Mouse (Mus musculus) stomach, embryonic 14.5 days (tissue): Measurements from ENCODE around the gene Ddr2. TPM values are rescaled to one million over a fixed set of nuclear protein-coding genes. Genes with fewer than 3 reads are reported as not detected.

Experiments
- ATAC-seq: fragments of 200-750 bp; cut with Nextera tagmentation; 2 replicates; pipeline ENCODE4 v1.8.0; 2017; ENCODE audit warnings: low read depth, moderate TSS enrichment; ENCODE audit not compliant: insufficient number of reproducible peaks, insufficient read depth, low FRiP score
- H3K27ac ChIP-seq: fragments of 300-500 bp; sonication (generic); 2 replicates; pipeline ENCODE4 v1.5.1; 2014; ENCODE audit warnings: mild to moderate bottlenecking, low read length, moderate library complexity, mixed read lengths
- H3K27me3 ChIP-seq: fragments of 300-500 bp; sonication (generic); 2 replicates; pipeline ENCODE4 v1.6.1; 2014; ENCODE audit warnings: low read length, control low read depth, mixed read lengths; ENCODE audit not compliant: control insufficient read depth, insufficient read depth
- H3K36me3 ChIP-seq: fragments of 300-500 bp; sonication (generic); 2 replicates; pipeline ENCODE4 v1.6.1; 2014; ENCODE audit warnings: mild to moderate bottlenecking, control low read depth, low read length, moderate library complexity, mixed read lengths; ENCODE audit not compliant: control insufficient read depth, insufficient read depth
- H3K4me1 ChIP-seq: fragments of 300-500 bp; sonication (generic); 2 replicates; pipeline ENCODE4 v1.6.1; 2014; ENCODE audit warnings: low read length, control low read depth, mixed read lengths; ENCODE audit not compliant: control insufficient read depth, insufficient read depth
- H3K4me2 ChIP-seq: fragments of 300-500 bp; sonication (generic); replicated peaks from 2 replicates; pipeline ENCODE4 v1.6.1; 2014; ENCODE audit warnings: low read depth, low read length, control low read depth
- H3K4me3 ChIP-seq: fragments of 300-500 bp; sonication (generic); 2 replicates; pipeline ENCODE4 v1.5.1; 2014; ENCODE audit warnings: low read depth, low read length, control low read depth
- H3K9ac ChIP-seq: fragments of 300-500 bp; sonication (generic); replicated peaks from 2 replicates; pipeline ENCODE4 v1.6.1; 2014; ENCODE audit warnings: low read depth, mild to moderate bottlenecking, control low read depth, low read length, moderate library complexity, mixed read lengths
- H3K9me3 ChIP-seq: fragments of 300-500 bp; sonication (generic); 2 replicates; pipeline ENCODE4 v1.6.1; 2016; ENCODE audit warnings: low read depth, low read length, control low read depth; ENCODE audit not compliant: control insufficient read depth
- WGBS: fragments of 180-500 bp; shearing (Covaris S2); extraction: QIAGEN DNeasy Blood & Tissue Kit; methylation state at CpG from one replicate; pipeline ENCODE4 v1.1.7; 2014; 5-methylcytosine and 5-hydroxymethylcytosine counted together
- polyA plus RNA-seq: library from polyadenylated mRNA; unstranded; fragments of >200 nt; fragmentation: Nextera tagmentation; extraction: Ambion mirVana; gene quantifications from 2 replicates; pipeline ENCODE4 v1.2.1, GENCODE M21; 2014

The Ddr2 gene
- polyA plus RNA-seq, 1 experiment from 2014 or later = 60.4 TPM

GRCm38 (mm10) chr1:170059347-170059746 lies 51.2 kb downstream of the Ddr2 start:
- Histone ChIP-seq H3K4me2 (no peak overlapping the region), H3K4me1 (peaks cover 26% of the 10 kb centered on the region; the same call in 1 of the 2 replicates), H3K27me3 (no peaks in the 10 kb centered on the region), H3K9ac (no peak overlapping the region), H3K36me3 (no peaks in the 10 kb centered on the region), H3K27ac (no peak overlapping the region), H3K4me3 (no peak overlapping the region), H3K9me3 (no peaks in the 10 kb centered on the region)
- no peak for ATAC-seq
- 94% methylated on average over 9 of the region's 9 CpGs for WGBS

- no peak overlapping the region for H3K27ac ChIP-seq
- 74% methylated on average over 11 of the region's 11 CpGs for WGBS
- H3K9me3 ChIP-seq = no peaks in the 10 kb centered on the region
- ATAC-seq = no peak
- no peaks in the 10 kb centered on the region for H3K27me3 ChIP-seq
- no peak overlapping the region for H3K4me2 ChIP-seq
- H3K4me1 ChIP-seq = peaks cover 17% of the 10 kb centered on the region; the same call in 1 of the 2 replicates
- no peak overlapping the region for H3K4me3 ChIP-seq
- H3K9ac ChIP-seq = no peak overlapping the region
- H3K36me3 ChIP-seq = no peaks in the 10 kb centered on the region
Measured at GRCm38 (mm10) chr1:170058051-170058450, 52.5 kb downstream of the Ddr2 start.

DNA sequence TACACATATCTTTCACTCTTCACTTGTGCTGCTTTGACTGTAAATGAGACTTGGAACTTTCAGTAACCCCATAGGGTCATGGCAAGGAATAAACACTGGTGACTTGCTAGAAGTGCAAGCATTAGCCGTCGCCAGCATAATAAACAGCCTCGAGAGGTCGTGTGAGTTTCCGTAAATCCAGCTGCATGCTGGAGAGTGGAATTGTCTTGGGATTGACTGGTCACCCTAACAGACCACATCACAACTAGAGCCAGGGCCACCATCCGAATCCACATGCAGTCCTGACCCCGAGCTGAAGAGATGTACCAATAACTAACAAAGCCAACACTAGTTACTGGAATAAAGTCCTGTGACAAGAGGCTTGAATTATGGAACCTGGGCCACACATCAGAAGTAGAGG lies 53.0 kb downstream of the Ddr2 start:
- Histone ChIP-seq H3K27me3 (no peaks in the 10 kb centered on the region), H3K4me3 (no peak overlapping the region), H3K9me3 (no peaks in the 10 kb centered on the region), H3K4me2 (no peak overlapping the region), H3K36me3 (no peaks in the 10 kb centered on the region), H3K27ac (no peak overlapping the region), H3K4me1 (peaks cover 17% of the 10 kb centered on the region; the same call in 1 of the 2 replicates), H3K9ac (no peak overlapping the region)
- no peak for ATAC-seq
- 50% methylated on average over 7 of the region's 7 CpGs for WGBS

- WGBS = 80% methylated on average over 3 of the region's 3 CpGs
- no peak for ATAC-seq
- no peaks in the 10 kb centered on the region for H3K9me3 ChIP-seq
Measured at GRCm38 (mm10) chr1:170056921-170057320, 53.6 kb downstream of the Ddr2 start.

GRCm38 (mm10) chr1:170056214-170056613 lies 54.3 kb downstream of the Ddr2 start:
- peaks cover 17% of the 10 kb centered on the region for H3K4me1 ChIP-seq
- H3K27me3 ChIP-seq = no peaks in the 10 kb centered on the region
- ATAC-seq = no peak
- no peaks in the 10 kb centered on the region for H3K36me3 ChIP-seq
- 57% methylated on average over 6 of the region's 6 CpGs for WGBS
- H3K27ac ChIP-seq = no peak overlapping the region
- no peaks in the 10 kb centered on the region for H3K9me3 ChIP-seq
- H3K4me2 ChIP-seq = no peak overlapping the region
- H3K9ac ChIP-seq = no peak overlapping the region
- H3K4me3 ChIP-seq = no peak overlapping the region

More at GRCm38 (mm10) chr1:170056921-170057320, 53.6 kb downstream of the Ddr2 start:
- Histone ChIP-seq H3K4me3 (no peak overlapping the region), H3K27me3 (no peaks in the 10 kb centered on the region), H3K36me3 (no peaks in the 10 kb centered on the region), H3K9ac (no peak overlapping the region), H3K4me1 (peaks cover 17% of the 10 kb centered on the region), H3K27ac (no peak overlapping the region), H3K4me2 (no peak overlapping the region)

- Histone ChIP-seq H3K4me1 (peaks cover 12% of the 10 kb centered on the region), H3K9ac (no peak overlapping the region), H3K27ac (no peak overlapping the region), H3K4me2 (no peak overlapping the region), H3K36me3 (no peaks in the 10 kb centered on the region), H3K4me3 (no peak overlapping the region), H3K27me3 (no peaks in the 10 kb centered on the region), H3K9me3 (no peaks in the 10 kb centered on the region)
- no peak for ATAC-seq
- WGBS = 77% methylated on average over 1 of the region's 1 CpGs
Measured at GRCm38 (mm10) chr1:170052469-170053065, 58.0 kb downstream of the Ddr2 start.

DNA sequence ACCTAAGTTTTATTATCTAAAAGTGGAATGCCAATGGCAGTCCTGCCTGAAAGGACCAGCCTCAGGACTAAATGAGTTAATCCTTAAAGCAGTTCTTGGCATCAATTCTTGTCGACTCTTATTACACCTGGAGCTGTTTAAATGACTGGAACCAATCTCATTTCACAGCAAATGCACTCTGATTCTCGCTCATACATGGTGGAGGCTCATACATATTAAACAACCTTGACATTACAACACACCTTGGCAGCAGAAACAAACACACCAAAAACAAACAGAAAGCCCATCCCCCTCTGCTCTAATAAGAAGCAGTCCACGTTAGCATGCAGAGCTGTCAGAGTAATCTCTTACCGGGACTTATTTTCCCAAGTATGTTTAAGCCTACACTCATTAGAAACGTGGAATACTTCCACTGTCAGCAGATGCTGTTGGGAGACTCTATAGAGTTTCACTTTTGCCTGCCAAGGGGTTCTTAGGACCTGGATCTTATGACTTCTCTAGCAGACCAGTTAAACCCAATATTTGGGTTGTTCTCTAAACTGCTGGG lies 58.9 kb downstream of the Ddr2 start:
- Histone ChIP-seq H3K27me3 (no peaks in the 10 kb centered on the region), H3K9ac (no peak overlapping the region), H3K27ac (no peak overlapping the region), H3K4me1 (peaks cover 10% of the 10 kb centered on the region), H3K36me3 (no peaks in the 10 kb centered on the region), H3K9me3 (no peaks in the 10 kb centered on the region), H3K4me2 (no peak overlapping the region), H3K4me3 (no peak overlapping the region)
- 60% methylated on average over 5 of the region's 5 CpGs for WGBS
- no peak for ATAC-seq

DNA sequence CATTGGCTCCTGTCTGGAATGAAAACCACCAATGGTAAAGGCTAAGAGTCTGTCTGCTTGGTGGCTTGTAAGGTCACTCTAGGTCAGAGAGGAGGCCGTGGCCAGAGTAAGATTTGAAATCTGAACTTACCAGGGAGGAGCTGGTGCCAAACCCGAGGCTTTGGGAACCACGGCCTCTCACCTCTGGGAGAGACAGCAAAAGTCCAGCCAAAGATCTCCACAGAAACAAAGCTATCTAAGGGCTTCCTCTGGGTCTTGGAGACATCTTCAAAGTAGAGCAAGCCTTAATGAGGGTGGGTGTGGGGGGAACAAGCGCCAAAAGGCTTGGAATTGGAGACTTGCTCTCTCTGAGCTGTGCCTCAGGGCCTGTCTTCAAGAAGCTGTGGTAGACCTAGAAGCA lies 62.1 kb downstream of the Ddr2 start:
- Histone ChIP-seq H3K9ac (no peak overlapping the region), H3K27me3 (no peaks in the 10 kb centered on the region), H3K36me3 (no peaks in the 10 kb centered on the region), H3K4me2 (no peak overlapping the region), H3K9me3 (no peaks in the 10 kb centered on the region), H3K4me1 (no peaks in the 10 kb centered on the region; the same call in 1 of the 2 replicates), H3K27ac (no peak overlapping the region), H3K4me3 (no peak overlapping the region)
- 72% methylated on average over 4 of the region's 4 CpGs for WGBS
- ATAC-seq = no peak
